Mouse (Mus musculus): ENCODE results near the gene Cxcl1. TPM values are rescaled to one million over a fixed set of nuclear protein-coding genes. Genes with fewer than 3 reads are reported as not detected.

Cxcl1 gene
- total RNA-seq, 1 experiment from 2014 or later, result not detected

GRCm38 (mm10) chr5:90930971-90931851 is 40.2 kb downstream of the Cxcl1 start, which contains the start of gene Mthfd2l:
Mthfd2l (plus strand) TSS chr5:90931117.
- peak; percentile 94 to 98 for ATAC-seq (replicated peaks in 1 of 2; ENCODE audit: insufficient read depth in 1 of 2, low FRiP score in 2 of 2, low TSS enrichment in 1 of 2, low read depth in 1 of 2, poor library complexity in 2 of 2, severe bottlenecking in 2 of 2)

- ATAC-seq (replicated peaks in 1 of 2; ENCODE audit: insufficient read depth in 1 of 2, low FRiP score in 2 of 2, low TSS enrichment in 1 of 2, low read depth in 1 of 2, poor library complexity in 2 of 2, severe bottlenecking in 2 of 2), result no peak
Observed at GRCm38 (mm10) chr5:90931911-90932310, 40.9 kb downstream of the Cxcl1 start.

GRCm38 (mm10) chr5:90936706-90937105 is 45.7 kb downstream of the Cxcl1 start:
- ATAC-seq (replicated peaks in 1 of 2; ENCODE audit: insufficient read depth in 1 of 2, low FRiP score in 2 of 2, low TSS enrichment in 1 of 2, low read depth in 1 of 2, poor library complexity in 2 of 2, severe bottlenecking in 2 of 2), result no peak; a peak in 1 of 4 replicates

Other genes starting within 250 kb of the Cxcl1 start
- gene Cxcl5, start 131.9 kb upstream of the Cxcl1 start, total RNA-seq (2017), result not detected in 2 replicates
- 0.75 and 5.4 TPM in 2 replicates for gene Ppbp, start 122.7 kb upstream of the Cxcl1 start, total RNA-seq (2017)
- gene Pf4, start 118.8 kb upstream of the Cxcl1 start, total RNA-seq (2017), result 41.8 and 64.8 TPM in 2 replicates
- gene Cxcl3, start 105.1 kb upstream of the Cxcl1 start, total RNA-seq (2017), result 0.69 TPM in 1 of 2 replicates, not detected in the other
- 0.13 TPM in 1 of 2 replicates, not detected in the other for gene Cxcl15, start 96.7 kb upstream of the Cxcl1 start, total RNA-seq (2017)
- 59.1 and 228 TPM in 2 replicates for gene Cxcl2, start 12.6 kb downstream of the Cxcl1 start, total RNA-seq (2017)
- 25.7 and 26.4 TPM in 2 replicates for gene Mthfd2l, start 39.9 kb downstream of the Cxcl1 start, total RNA-seq (2017)
- gene Epgn, start 136.2 kb downstream of the Cxcl1 start, total RNA-seq (2017), result 0.25 TPM in 1 of 2 replicates, not detected in the other
- not detected in 2 replicates for gene Ereg, start 183.4 kb downstream of the Cxcl1 start, total RNA-seq (2017)
- 0.81 TPM in 1 of 2 replicates, not detected in the other for gene Areg, start 248.4 kb downstream of the Cxcl1 start, total RNA-seq (2017)